Mouse (Mus musculus) MEL (cell line): Measurements from ENCODE around the gene Mrpl38. TPM values are rescaled to one million over a fixed set of nuclear protein-coding genes. Genes with fewer than 3 reads are reported as not detected.
"Not testable (repeated sequence)": the region's sequence is repeated elsewhere in the genome, so short reads cannot be mapped to it uniquely, and the experiment has no call there.

Source experiments
- DNase-seq: peaks from one replicate; pipeline ENCODE4 v3.0.0; 2011; ENCODE audit warnings: low read depth, low spot score
- H3K27ac ChIP-seq: 2 replicates; pipeline ENCODE4 v1.5.1; 2012; ENCODE audit warnings: low read depth, mild to moderate bottlenecking, control low read depth, low read length, moderate library complexity; ENCODE audit not compliant: control insufficient read depth
- H3K27me3 ChIP-seq, 2 experiments: fragments of 150-350 bp in 1 of 2; sonication (generic) in 1 of 2; 2 replicates each; pipeline ENCODE4 v1.6.1; 2012; ENCODE audit warnings: low read length in 2 of 2, mild to moderate bottlenecking in 2 of 2, improper control_type of control experiment in 1 of 2, moderate library complexity in 1 of 2; ENCODE audit not compliant: insufficient read depth in 2 of 2, control insufficient read depth in 1 of 2
- H3K36me3 ChIP-seq, 2 experiments: 2 replicates each; pipeline ENCODE4 v1.6.1; 2012 to 2014; ENCODE audit warnings: low read length in 2 of 2, improper control_type of control experiment in 1 of 2, inconsistent platforms in 1 of 2, mild to moderate bottlenecking in 1 of 2; ENCODE audit not compliant: insufficient read depth in 2 of 2, control insufficient read depth in 1 of 2
- H3K4me1 ChIP-seq, 2 experiments: fragments of 150-350 bp in 1 of 2; sonication (generic) in 1 of 2; 2 replicates each; pipeline ENCODE4 v1.6.1; 2012; ENCODE audit warnings: low read length in 2 of 2, improper control_type of control experiment in 1 of 2, mild to moderate bottlenecking in 1 of 2; ENCODE audit not compliant: insufficient read depth in 2 of 2, control insufficient read depth in 1 of 2
- H3K4me3 ChIP-seq, 2 experiments: fragments of 150-350 bp in 1 of 2; sonication (generic) in 1 of 2; 2 replicates each; pipeline ENCODE4 v1.5.1; 2012; ENCODE audit warnings: low read depth in 2 of 2, low read length in 2 of 2, mild to moderate bottlenecking in 2 of 2, moderate library complexity in 2 of 2, control low read depth in 1 of 2, improper control_type of control experiment in 1 of 2; ENCODE audit not compliant: control insufficient read depth in 1 of 2, insufficient read depth in 1 of 2
- H3K79me2 ChIP-seq: 2 replicates; pipeline ENCODE4 v1.6.1; 2012; ENCODE audit warnings: mild to moderate bottlenecking, low read length, moderate library complexity; ENCODE audit not compliant: control insufficient read depth, poor library complexity, insufficient read depth
- H3K9ac ChIP-seq: 2 replicates; pipeline ENCODE4 v1.6.1; 2012; ENCODE audit warnings: low read depth, mild to moderate bottlenecking, control low read depth, low read length, moderate library complexity; ENCODE audit not compliant: control insufficient read depth, poor library complexity, severe bottlenecking
- H3K9me3 ChIP-seq: fragments of 150-350 bp; sonication (generic); replicated peaks from 2 replicates; pipeline ENCODE4 v1.6.1; 2012; ENCODE audit warnings: mild to moderate bottlenecking, low read length, improper control_type of control experiment, moderate library complexity; ENCODE audit not compliant: insufficient read depth
- HCFC1 ChIP-seq: IDR thresholded peaks from 2 replicates; pipeline ENCODE4 v1.6.1; 2012; ENCODE audit warnings: low read depth, mild to moderate bottlenecking, inconsistent platforms, low read length, improper control_type of control experiment, moderate library complexity
- MAZ ChIP-seq: IDR thresholded peaks from 2 replicates; pipeline ENCODE4 v1.6.1; 2012; ENCODE audit warnings: low read depth, mild to moderate bottlenecking, inconsistent platforms, low read length, improper control_type of control experiment
- MXI1 ChIP-seq: IDR thresholded peaks from 2 replicates; pipeline ENCODE4 v1.6.1; 2011; ENCODE audit warnings: mild to moderate bottlenecking, low read depth, low read length, improper control_type of control experiment
- POLR2A ChIP-seq, 2 experiments: IDR thresholded peaks; 2 replicates each; pipeline ENCODE4 v1.6.1; 2011 to 2012; ENCODE audit warnings: low read length in 2 of 2, mild to moderate bottlenecking in 2 of 2, control low read depth in 1 of 2, improper control_type of control experiment in 1 of 2, low read depth in 1 of 2, moderate library complexity in 1 of 2; ENCODE audit not compliant: control insufficient read depth in 1 of 2, insufficient read depth in 1 of 2, poor library complexity in 1 of 2
- TBP ChIP-seq: IDR thresholded peaks from 2 replicates; pipeline ENCODE4 v1.8.0; 2011; ENCODE audit warnings: low read depth, low read length, improper control_type of control experiment
- UBTF ChIP-seq: IDR thresholded peaks from 2 replicates; pipeline ENCODE4 v1.6.1; 2012; ENCODE audit warnings: low read depth, mild to moderate bottlenecking, inconsistent platforms, low read length, improper control_type of control experiment, moderate library complexity, borderline replicate concordance; ENCODE audit not compliant: insufficient read depth
- ZMIZ1 ChIP-seq: IDR thresholded peaks from 2 replicates; pipeline ENCODE4 v1.6.1; 2012; ENCODE audit warnings: low read depth, mild to moderate bottlenecking, inconsistent platforms, low read length, improper control_type of control experiment, moderate library complexity
- polyA plus RNA-seq, 2 experiments: library from polyadenylated mRNA; stranded (reverse) in 1 of 2; unstranded in 1 of 2; fragments of >175 nt in 1 of 2; fragments of >200 nt in 1 of 2; gene quantifications; 2 replicates each; pipeline versions ENCODE4 v1.2.1 to v1.2.4; 2012; ENCODE audit warnings: low replicate concordance in 2 of 2, low read depth in 1 of 2; ENCODE audit not compliant: insufficient read length in 2 of 2, insufficient read depth in 1 of 2, missing spikeins in 1 of 2
- total RNA-seq: library from RNA; depleted of rRNA; stranded (reverse); fragments of 300-350 nt; gene quantifications from 2 replicates; pipeline ENCODE4 v1.2.3, GENCODE M21; 2012

Gene Mrpl38
- total and polyA plus RNA-seq, 3 experiments = 105 to 157 TPM; not detected in 1

DNA sequence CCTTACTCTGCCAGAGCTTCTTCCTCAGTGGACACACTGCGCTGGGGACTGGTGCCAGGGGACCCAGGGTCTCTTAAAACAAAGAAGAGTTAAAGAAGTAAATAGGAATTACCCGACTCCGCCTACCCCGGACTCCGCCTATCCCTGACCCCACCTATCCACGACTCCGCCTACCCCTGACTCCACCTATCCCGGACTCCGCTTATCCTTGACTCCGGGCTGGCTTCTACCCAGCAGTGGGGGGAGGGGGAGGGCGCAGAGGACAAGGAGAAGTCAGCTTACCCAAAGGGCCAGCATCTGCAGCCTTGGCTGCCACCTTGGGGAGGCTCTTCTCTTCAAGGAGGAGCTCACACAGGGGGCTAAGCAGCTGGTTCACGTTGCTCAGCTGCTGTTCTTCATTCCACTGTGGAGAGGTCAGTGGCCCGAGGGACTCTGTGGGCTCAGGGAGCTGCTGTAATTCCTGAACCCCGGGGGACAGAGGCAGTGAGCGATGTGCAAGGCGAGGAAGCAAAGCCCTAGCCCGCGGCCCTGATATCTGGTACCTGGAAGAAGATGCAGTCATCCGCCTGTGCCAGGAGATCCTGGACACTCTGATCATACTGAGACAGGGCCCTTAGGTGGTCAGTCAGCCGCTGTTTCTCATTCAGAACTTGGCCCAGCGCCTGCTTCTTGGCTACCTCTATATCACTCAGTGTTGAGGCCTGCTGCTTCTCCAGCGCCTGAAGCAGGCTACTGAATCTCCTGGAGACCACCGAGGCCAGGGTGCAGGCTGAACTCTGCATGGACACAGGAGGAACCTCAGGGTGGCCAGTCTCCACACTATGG lies 11.3 kb downstream of the Mrpl38 start, which contains the start of gene Trim47:
Gene Trim47, minus strand, starts transcription at position 55 of the 825 bp plus-strand sequence.
- Histone ChIP-seq H3K9me3 (no peaks in the 10 kb centered on the region), H3K79me2 (peaks cover 14% of the 10 kb centered on the region), H3K36me3 (peaks cover 4 to 15% of the 10 kb centered on the region in 2 experiments; a peak in 3 of 4 replicates), H3K4me3 (no peak within 1 kb of the TSS), H3K9ac (no peak within 1 kb of the TSS), H3K4me1 (peaks cover 0 to 10% of the 10 kb centered on the region in 2 experiments; a peak in 2 of 4 replicates), H3K27me3 (no peaks in the 10 kb centered on the region), H3K27ac (no peak within 1 kb of the TSS)
- DNase-seq = no peak
- TF ChIP-seq POLR2A (IDR thresholded peaks at IDR 0.05; ENCODE audit: control insufficient read depth in 1 of 2, insufficient read depth in 1 of 2, low read depth in 1 of 2, low read length in 2 of 2, poor library complexity in 1 of 2) (peak in 1 of 2 experiments; percentile 7; a peak in 1 of 4 replicates), MXI1 (no peak)
- TF ChIP-seq, all 39 proteins: peak for 1

DNA sequence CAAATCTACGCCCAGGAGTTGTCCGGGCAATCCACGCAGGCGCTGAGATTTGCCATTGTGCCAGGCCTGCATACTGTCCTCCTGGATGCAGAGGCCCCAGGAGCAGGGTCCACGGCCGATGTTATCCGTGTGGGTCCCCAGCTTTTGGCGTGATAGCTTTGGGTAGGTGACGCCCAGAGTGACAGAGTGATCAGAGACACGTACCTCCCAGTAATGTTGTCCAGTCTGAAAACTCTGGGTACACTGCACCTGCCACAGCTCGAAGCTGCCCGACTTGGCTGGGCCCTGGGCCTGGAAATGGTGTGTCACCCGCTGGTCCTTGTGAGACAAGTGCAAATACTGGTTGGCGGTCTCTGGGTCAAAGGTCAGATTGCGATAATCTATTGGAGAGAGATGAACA lies 12.4 kb downstream of the Mrpl38 start:
- TF ChIP-seq MAZ (no peak), HCFC1 (no peak), POLR2A (IDR thresholded peaks at IDR 0.05; ENCODE audit: control insufficient read depth in 1 of 2, insufficient read depth in 1 of 2, low read depth in 1 of 2, low read length in 2 of 2, poor library complexity in 1 of 2) (no peak), ZMIZ1 (no peak), UBTF (no peak)
- Histone ChIP-seq H3K4me3 (no peak overlapping the region), H3K9ac (no peak overlapping the region), H3K27me3 (no peaks in the 10 kb centered on the region), H3K27ac (no peak overlapping the region), H3K9me3 (no peaks in the 10 kb centered on the region), H3K4me1 (peaks cover 0 to 10% of the 10 kb centered on the region in 2 experiments; a peak in 2 of 4 replicates), H3K36me3 (peaks cover 2 to 16% of the 10 kb centered on the region in 2 experiments; a peak in 3 of 4 replicates), H3K79me2 (peaks cover 14% of the 10 kb centered on the region)
- no peak for DNase-seq

DNA sequence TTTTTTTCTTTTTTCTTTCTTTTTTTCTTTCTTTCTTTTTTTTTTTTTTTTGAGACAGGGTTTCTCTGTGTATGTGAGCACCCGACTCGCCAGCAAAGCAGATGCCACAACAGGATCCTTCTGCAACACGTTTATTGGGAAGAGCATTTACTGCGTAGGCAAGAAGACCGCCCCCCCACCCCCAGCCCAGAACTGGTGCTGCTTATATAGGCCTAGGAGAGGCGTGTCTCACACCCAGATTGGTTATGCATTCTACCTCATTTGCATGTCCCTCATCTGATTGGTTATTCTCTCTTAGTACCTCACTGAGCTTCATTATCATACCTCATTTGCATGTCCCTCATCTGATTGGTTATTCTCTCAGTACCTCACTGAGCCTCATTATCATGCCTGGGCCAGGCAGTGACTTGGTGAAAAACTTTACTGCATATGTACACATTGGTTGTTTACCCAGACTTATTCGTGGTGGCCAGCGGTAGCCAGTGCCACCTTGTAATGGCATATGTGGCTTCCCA lies 16.9 kb downstream of the Mrpl38 start:
- not testable (repeated sequence) for H3K27ac ChIP-seq, H3K4me1 ChIP-seq
- TF ChIP-seq TBP = peak; percentile 80
- TF ChIP-seq POLR2A (IDR thresholded peaks at IDR 0.05; ENCODE audit: control insufficient read depth in 1 of 2, insufficient read depth in 1 of 2, low read depth in 1 of 2, low read length in 2 of 2, poor library complexity in 1 of 2) = peak in 1 of 2 experiments; percentile 42; a peak in 1 of 4 replicates
- TF ChIP-seq, all 39 proteins: peak for 2; not testable (repeated sequence) for 37
- peak; percentile 64 for DNase-seq
- peaks cover 0 to 16% of the 10 kb centered on the region in 2 experiments; a peak in 2 of 4 replicates for H3K36me3 ChIP-seq
- H3K9me3 ChIP-seq, H3K4me3 ChIP-seq, H3K27me3 ChIP-seq, H3K9ac ChIP-seq, H3K79me2 ChIP-seq: not testable (repeated sequence)
